Mouse (Mus musculus): Measurements from ENCODE around the gene Mus81. TPM values are rescaled to one million over a fixed set of nuclear protein-coding genes. Genes with fewer than 3 reads are reported as not detected.
A peak's percentile ranks its signal among the peaks of the same experiment; 100 is the strongest.

Mus81 gene
- polyA plus RNA-seq, 1 experiment: 41.5 TPM

- TF ChIP-seq POLR2A (IDR thresholded peaks at IDR 0.05; ENCODE audit: low read depth, low read length) (no peak), CTCF (IDR thresholded peaks at IDR 0.05; ENCODE audit: extremely low read depth, insufficient read depth, insufficient read length, insufficient replicate concordance) (no peak)
- H3K36me3 ChIP-seq (ENCODE audit: control insufficient read depth, insufficient read depth, low read length): no peaks in the 10 kb centered on the region
- DNase-seq (ENCODE audit: low read depth in 1 of 2, low spot score in 2 of 2): no peak
- H3K4me1 ChIP-seq (ENCODE audit: control insufficient read depth, insufficient read depth, insufficient read length): peaks cover 5% of the 10 kb centered on the region
- no peak overlapping the region for H3K27ac ChIP-seq (ENCODE audit: insufficient read depth, low read length)
- no peak overlapping the region for H3K4me3 ChIP-seq (ENCODE audit: extremely low read depth, insufficient read depth, insufficient read length)
- WGBS: 74% methylated on average over 5 of the region's 5 CpGs
- peaks cover 13% of the 10 kb centered on the region for H3K27me3 ChIP-seq (ENCODE audit: control insufficient read depth, insufficient read depth, low read length)
Observed at GRCm38 (mm10) chr19:5471846-5472245, 16.4 kb downstream of the Mus81 start.

DNA sequence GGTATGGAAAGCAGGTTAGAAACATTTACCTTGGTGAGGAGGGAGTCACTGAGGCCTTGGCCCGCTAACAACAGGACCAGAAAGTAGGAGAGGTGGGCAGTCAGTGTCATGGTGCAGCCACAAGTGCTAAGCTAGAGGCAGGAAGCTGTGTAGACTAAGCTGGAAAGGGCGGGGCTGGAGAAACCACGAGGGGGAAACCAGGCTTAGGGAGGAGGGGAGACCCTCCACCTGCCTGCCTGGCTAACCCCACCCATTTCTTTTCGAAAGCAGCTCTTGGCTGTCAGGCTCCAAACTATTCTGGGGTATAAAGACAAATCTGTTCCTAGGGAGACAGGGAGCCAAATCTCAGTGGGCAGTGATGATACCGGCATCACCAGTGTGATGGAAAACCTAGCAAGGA, 19.8 kb downstream of the Mus81 start, which contains the start of gene Ctsw:
TSS of gene Ctsw (minus strand) at position 134 of the 400 bp plus-strand sequence.
- no peak for TF ChIP-seq CTCF (IDR thresholded peaks at IDR 0.05; ENCODE audit: extremely low read depth, insufficient read depth, insufficient read length, insufficient replicate concordance)
- TF ChIP-seq POLR2A (IDR thresholded peaks at IDR 0.05; ENCODE audit: low read depth, low read length): peak; percentile 18; the same call in 1 of the 2 replicates
- DNase-seq (ENCODE audit: low read depth in 1 of 2, low spot score in 2 of 2): peak in 1 of 2 experiments; percentile 33
- peaks cover 3% of the 10 kb centered on the region; the same call in 1 of the 2 replicates for H3K4me1 ChIP-seq (ENCODE audit: control insufficient read depth, insufficient read depth, insufficient read length)
- H3K36me3 ChIP-seq (ENCODE audit: control insufficient read depth, insufficient read depth, low read length): peaks cover 10% of the 10 kb centered on the region
- peak within 1 kb of the TSS; percentile 19; the same call in 1 of the 2 replicates for H3K4me3 ChIP-seq (ENCODE audit: extremely low read depth, insufficient read depth, insufficient read length)
- peak within 1 kb of the TSS; percentile 45 for H3K27ac ChIP-seq (ENCODE audit: insufficient read depth, low read length)
- no peaks in the 10 kb centered on the region; the same call in 1 of the 2 replicates for H3K27me3 ChIP-seq (ENCODE audit: control insufficient read depth, insufficient read depth, low read length)
- 18% methylated on average over 5 of the region's 5 CpGs for WGBS

- WGBS: 58% methylated on average over 6 of the region's 6 CpGs
- H3K36me3 ChIP-seq (ENCODE audit: control insufficient read depth, insufficient read depth, low read length): peaks cover 16% of the 10 kb centered on the region
- DNase-seq (ENCODE audit: low read depth in 1 of 2, low spot score in 2 of 2): no peak
- H3K4me3 ChIP-seq (ENCODE audit: extremely low read depth, insufficient read depth, insufficient read length): 0 out of 2 replicates have a peak overlapping the region, but pooled peaks have one; percentile 19
- H3K4me1 ChIP-seq (ENCODE audit: control insufficient read depth, insufficient read depth, insufficient read length): peaks cover 3% of the 10 kb centered on the region; the same call in 1 of the 2 replicates
- no peaks in the 10 kb centered on the region for H3K27me3 ChIP-seq (ENCODE audit: control insufficient read depth, insufficient read depth, low read length)
- peak overlapping the region; percentile 46 for H3K27ac ChIP-seq (ENCODE audit: insufficient read depth, low read length)
- no peak for TF ChIP-seq CTCF (IDR thresholded peaks at IDR 0.05; ENCODE audit: extremely low read depth, insufficient read depth, insufficient read length, insufficient replicate concordance)
- TF ChIP-seq POLR2A (IDR thresholded peaks at IDR 0.05; ENCODE audit: low read depth, low read length): no peak
Observed at GRCm38 (mm10) chr19:5466916-5467500, 21.2 kb downstream of the Mus81 start.

DNA sequence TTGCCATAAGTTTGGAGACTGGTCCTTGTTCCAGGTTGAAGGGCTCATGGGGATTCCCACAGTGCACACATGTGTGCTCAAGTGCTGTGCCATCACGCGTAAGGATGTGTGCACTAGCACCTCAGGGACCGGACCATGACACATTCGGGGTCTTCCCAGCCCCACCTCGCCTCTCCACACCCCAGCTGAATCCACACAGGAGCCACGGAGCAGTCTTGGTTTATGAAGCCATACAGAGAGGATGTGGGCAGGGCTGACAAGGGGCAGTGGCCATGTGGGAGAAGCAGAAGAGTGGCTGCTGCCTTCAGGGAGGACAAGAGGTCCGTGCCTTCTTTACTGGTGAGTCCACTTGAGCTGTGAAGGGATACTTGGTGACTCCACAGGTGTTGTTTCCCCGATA, 23.2 kb downstream of the Mus81 start:
- Histone ChIP-seq H3K36me3 (ENCODE audit: control insufficient read depth, insufficient read depth, low read length) (peaks cover 16% of the 10 kb centered on the region), H3K27ac (ENCODE audit: insufficient read depth, low read length) (no peak overlapping the region), H3K4me1 (ENCODE audit: control insufficient read depth, insufficient read depth, insufficient read length) (peaks cover 3% of the 10 kb centered on the region; the same call in 1 of the 2 replicates), H3K27me3 (ENCODE audit: control insufficient read depth, insufficient read depth, low read length) (no peaks in the 10 kb centered on the region), H3K4me3 (ENCODE audit: extremely low read depth, insufficient read depth, insufficient read length) (no peak overlapping the region)
- no peak for DNase-seq (ENCODE audit: low read depth in 1 of 2, low spot score in 2 of 2)
- WGBS: 91% methylated on average over 8 of the region's 8 CpGs
- no peak for TF ChIP-seq CTCF (IDR thresholded peaks at IDR 0.05; ENCODE audit: extremely low read depth, insufficient read depth, insufficient read length, insufficient replicate concordance)
- no peak for TF ChIP-seq POLR2A (IDR thresholded peaks at IDR 0.05; ENCODE audit: low read depth, low read length)

GRCm38 (mm10) chr19:5463791-5464562, 24.2 kb downstream of the Mus81 start:
- TF ChIP-seq POLR2A (IDR thresholded peaks at IDR 0.05; ENCODE audit: low read depth, low read length) (no peak), CTCF (IDR thresholded peaks at IDR 0.05; ENCODE audit: extremely low read depth, insufficient read depth, insufficient read length, insufficient replicate concordance) (peak; percentile 90; the same call in 1 of the 2 replicates)
- peak in 1 of 2 experiments; percentile 41 for DNase-seq (ENCODE audit: low read depth in 1 of 2, low spot score in 2 of 2)

GRCm38 (mm10) chr19:5463212-5463611, 25.0 kb downstream of the Mus81 start:
- TF ChIP-seq CTCF (IDR thresholded peaks at IDR 0.05; ENCODE audit: extremely low read depth, insufficient read depth, insufficient read length, insufficient replicate concordance) (no peak), POLR2A (IDR thresholded peaks at IDR 0.05; ENCODE audit: low read depth, low read length) (no peak)
- H3K27me3 ChIP-seq (ENCODE audit: control insufficient read depth, insufficient read depth, low read length): no peaks in the 10 kb centered on the region
- H3K4me1 ChIP-seq (ENCODE audit: control insufficient read depth, insufficient read depth, insufficient read length): peaks cover under 1% of the 10 kb centered on the region; the same call in 1 of the 2 replicates
- DNase-seq (ENCODE audit: low read depth in 1 of 2, low spot score in 2 of 2): no peak
- H3K4me3 ChIP-seq (ENCODE audit: extremely low read depth, insufficient read depth, insufficient read length): no peak overlapping the region
- 92% methylated on average over 9 of the region's 9 CpGs for WGBS
- peaks cover 16% of the 10 kb centered on the region for H3K36me3 ChIP-seq (ENCODE audit: control insufficient read depth, insufficient read depth, low read length)
- no peak overlapping the region for H3K27ac ChIP-seq (ENCODE audit: insufficient read depth, low read length)

More at GRCm38 (mm10) chr19:5463791-5464562, 24.2 kb downstream of the Mus81 start:
- H3K27me3 ChIP-seq (ENCODE audit: control insufficient read depth, insufficient read depth, low read length): no peaks in the 10 kb centered on the region
- peaks cover 3% of the 10 kb centered on the region; the same call in 1 of the 2 replicates for H3K4me1 ChIP-seq (ENCODE audit: control insufficient read depth, insufficient read depth, insufficient read length)
- H3K27ac ChIP-seq (ENCODE audit: insufficient read depth, low read length): no peak overlapping the region
- peaks cover 16% of the 10 kb centered on the region for H3K36me3 ChIP-seq (ENCODE audit: control insufficient read depth, insufficient read depth, low read length)
- H3K4me3 ChIP-seq (ENCODE audit: extremely low read depth, insufficient read depth, insufficient read length): no peak overlapping the region
- 67% methylated on average over 15 of the region's 15 CpGs for WGBS
